Mouse (Mus musculus): Measurements from ENCODE around the gene Vax2. TPM values are rescaled to one million over a fixed set of nuclear protein-coding genes. Genes with fewer than 3 reads are reported as not detected.

The Vax2 gene
- polyA plus RNA-seq, 1 experiment from 2014 or later: not detected

Other genes starting within 250 kb of the Vax2 start
- 68.8 and 69.2 TPM in 2 replicates for gene Dguok, start 204.3 kb upstream of the Vax2 start, polyA plus RNA-seq (2014; fragmentation: Nextera tagmentation; extraction: Ambion mirVana)
- 2.6 and 3.3 TPM in 2 replicates for gene Actg2, start 175.0 kb upstream of the Vax2 start, polyA plus RNA-seq (2014; fragmentation: Nextera tagmentation; extraction: Ambion mirVana)
- 59.4 and 63.6 TPM in 2 replicates for gene Stambp, start 138.5 kb upstream of the Vax2 start, polyA plus RNA-seq (2014; fragmentation: Nextera tagmentation; extraction: Ambion mirVana)
- not detected in 2 replicates for gene Clec4f, start 55.1 kb upstream of the Vax2 start, polyA plus RNA-seq (2014; fragmentation: Nextera tagmentation; extraction: Ambion mirVana)
- not detected in 2 replicates for gene Cd207, start 33.4 kb upstream of the Vax2 start, polyA plus RNA-seq (2014; fragmentation: Nextera tagmentation; extraction: Ambion mirVana)
- gene Atp6v1b1, start 31.7 kb downstream of the Vax2 start, polyA plus RNA-seq (2014; fragmentation: Nextera tagmentation; extraction: Ambion mirVana): not detected in 2 replicates
- gene Ankrd53, start 51.4 kb downstream of the Vax2 start, polyA plus RNA-seq (2014; fragmentation: Nextera tagmentation; extraction: Ambion mirVana): not detected in 2 replicates
- gene Tex261, start 64.5 kb downstream of the Vax2 start, polyA plus RNA-seq (2014; fragmentation: Nextera tagmentation; extraction: Ambion mirVana): 49.2 and 58.4 TPM in 2 replicates
- 89.7 and 98.1 TPM in 2 replicates for gene Nagk, start 83.7 kb downstream of the Vax2 start, polyA plus RNA-seq (2014; fragmentation: Nextera tagmentation; extraction: Ambion mirVana)
- 22.1 and 28.3 TPM in 2 replicates for gene Paip2b, start 120.5 kb downstream of the Vax2 start, polyA plus RNA-seq (2014; fragmentation: Nextera tagmentation; extraction: Ambion mirVana)
- gene Zfp638, start 155.8 kb downstream of the Vax2 start, polyA plus RNA-seq (2014; fragmentation: Nextera tagmentation; extraction: Ambion mirVana): 96.5 and 97.4 TPM in 2 replicates

Measured in hindbrain, embryonic 14.5 days (tissue).